Mouse (Mus musculus) megakaryocyte, embryonic 14.5 days (primary cell): ENCODE data around the gene Mc1r.

Source experiments
- FLI1 ChIP-seq: IDR thresholded peaks from 2 replicates; pipeline ENCODE4 v1.6.1; 2012; ENCODE audit warnings: low read length, inconsistent platforms, mixed read lengths
- GATA1 ChIP-seq: IDR thresholded peaks from 3 replicates; pipeline ENCODE4 v1.6.1; 2012; ENCODE audit warnings: mixed read lengths, low read length, inconsistent platforms, borderline replicate concordance

DNA sequence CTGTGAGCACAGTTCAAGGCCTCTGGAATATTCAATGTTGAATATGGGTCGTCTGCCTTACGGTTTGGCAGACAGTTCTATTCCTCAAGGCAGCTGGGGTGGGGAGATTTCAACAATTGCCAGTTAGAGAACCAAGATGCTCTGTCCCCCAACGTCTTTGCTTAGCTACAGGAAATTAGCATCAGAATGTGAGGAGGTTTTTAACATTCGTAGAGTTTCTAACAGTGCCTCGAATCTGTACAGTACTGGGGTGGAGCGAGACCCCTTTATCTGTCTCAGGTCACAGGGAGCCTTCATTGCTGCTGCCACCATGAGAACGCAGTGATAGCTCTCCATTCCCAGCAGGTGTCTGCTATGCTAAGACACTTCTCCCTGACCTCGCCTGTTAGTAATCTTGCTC is 30.8 kb upstream of the Mc1r start:
- no peak for TF ChIP-seq GATA1
- no peak for TF ChIP-seq FLI1
